Comparison of ENCODE assay signal across 8 mouse cellular contexts in the genomic region with DNA sequence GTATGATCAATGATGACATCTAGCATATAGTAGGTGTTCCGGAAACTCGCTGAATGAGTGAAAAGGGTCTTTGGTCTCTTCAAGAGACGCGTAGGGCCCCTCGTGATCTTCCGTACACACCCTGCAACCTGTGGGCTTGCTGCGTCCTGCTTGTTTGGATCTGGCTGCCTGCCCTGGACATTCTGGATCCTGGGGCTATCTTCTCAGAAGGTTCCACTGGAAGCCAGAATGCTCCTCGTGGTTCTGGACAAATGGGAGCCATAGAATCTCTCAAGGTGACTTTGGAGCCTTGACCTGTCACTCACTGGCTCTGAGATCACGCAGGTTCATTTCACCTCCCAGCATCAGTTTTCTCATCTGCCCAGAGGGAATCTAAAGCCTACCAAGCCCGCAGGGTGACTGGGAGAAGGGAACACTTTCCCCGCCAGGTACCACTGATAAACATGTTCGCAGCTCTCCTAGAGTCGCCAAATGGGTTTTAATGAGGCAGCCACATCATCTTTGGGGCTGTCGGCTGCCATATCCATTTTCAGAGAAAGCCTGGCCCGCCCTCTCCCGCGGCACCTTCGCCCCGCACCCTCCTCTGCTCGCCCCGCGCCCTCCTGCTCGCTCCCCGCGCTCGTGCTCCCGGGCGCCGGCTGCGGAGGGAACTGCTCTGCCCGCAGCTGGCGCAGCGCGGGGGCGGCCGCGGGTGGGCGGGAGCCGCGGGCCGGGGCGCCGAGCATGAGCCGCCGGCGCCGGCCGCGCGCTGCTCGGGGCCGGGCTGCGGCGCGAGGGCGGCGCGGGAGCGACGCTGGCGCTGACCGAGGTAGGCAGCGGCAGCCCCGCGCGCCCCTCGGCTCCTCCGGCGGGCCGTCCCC. TPM values are rescaled to one million over a fixed set of nuclear protein-coding genes. Genes with fewer than 3 reads are reported as not detected.
DNase-seq lines count a peak whose midpoint lies in the region; ATAC-seq and TF ChIP-seq lines count a peak whose summit lies in the region.

TSS of gene Rasgef1a (plus strand) at position 683 of the 860 bp plus-strand sequence.

- H3K4me1 ChIP-seq in kidney, embryonic 16.5 days (ENCODE audit: insufficient read depth, low read length), result 0 out of 2 replicates have a peak, but pooled peaks cover 5% of the 10 kb centered on the region
- peaks cover 4% of the 10 kb centered on the region for H3K4me1 ChIP-seq in hindbrain, embryonic 14.5 days (replicated peaks; ENCODE audit: control insufficient read depth, insufficient read depth, low read length)
- H3K4me1 ChIP-seq in liver, embryonic 14.5 days (replicated peaks; ENCODE audit: control insufficient read depth in 2 of 2, insufficient read depth in 2 of 2, low read length in 1 of 2), result no peaks in the 10 kb centered on the region
- peaks cover 5% of the 10 kb centered on the region for H3K4me1 ChIP-seq in stomach, embryonic 15.5 days

- H3K4me3 ChIP-seq in kidney, embryonic 16.5 days (ENCODE audit: low read length), result peak within 1 kb of the TSS; percentile 50
- peak within 1 kb of the TSS; percentile 54 for H3K4me3 ChIP-seq in hindbrain, embryonic 14.5 days (replicated peaks; ENCODE audit: low read length)
- no peak within 1 kb of the TSS; a peak in 1 of 4 replicates for H3K4me3 ChIP-seq in liver, embryonic 14.5 days (ENCODE audit: insufficient read depth in 1 of 2, low read depth in 2 of 2, low read length in 2 of 2)
- peak within 1 kb of the TSS; percentile 38 for H3K4me3 ChIP-seq in stomach, embryonic 15.5 days (replicated peaks)

- no peaks in the 10 kb centered on the region for H3K9me3 ChIP-seq in kidney, embryonic 16.5 days (ENCODE audit: low read length)
- H3K9me3 ChIP-seq in hindbrain, embryonic 14.5 days (ENCODE audit: control insufficient read depth, low read length), result no peaks in the 10 kb centered on the region
- no peaks in the 10 kb centered on the region for H3K9me3 ChIP-seq in liver, embryonic 14.5 days (ENCODE audit: control insufficient read depth, low read length)
- no peaks in the 10 kb centered on the region for H3K9me3 ChIP-seq in stomach, embryonic 15.5 days

- TF ChIP-seq EP300 in liver, embryonic 14.5 days (IDR thresholded peaks at IDR 0.05; ENCODE audit: low read depth), result no peak

- no peak within 1 kb of the TSS for H3K27ac ChIP-seq in kidney, embryonic 16.5 days (ENCODE audit: low read length)
- H3K27ac ChIP-seq in hindbrain, embryonic 14.5 days, result no peak within 1 kb of the TSS
- no peak within 1 kb of the TSS for H3K27ac ChIP-seq in liver, embryonic 14.5 days
- H3K27ac ChIP-seq in stomach, embryonic 15.5 days, result no peak within 1 kb of the TSS

- peak within 1 kb of the TSS; percentile 80 for H3K4me2 ChIP-seq in kidney, embryonic 16.5 days (replicated peaks; ENCODE audit: low read depth, low read length)
- H3K4me2 ChIP-seq in hindbrain, embryonic 14.5 days (replicated peaks), result peak within 1 kb of the TSS; percentile 79
- H3K4me2 ChIP-seq in liver, embryonic 14.5 days (ENCODE audit: low read depth), result peak within 1 kb of the TSS; percentile 20; the same call in 1 of the 2 replicates
- H3K4me2 ChIP-seq in stomach, embryonic 15.5 days, result peak within 1 kb of the TSS; percentile 83

- TF ChIP-seq CTCF in liver, embryonic 14.5 days (IDR thresholded peaks at IDR 0.05; ENCODE audit: low read depth), result no peak

- H3K27me3 ChIP-seq in kidney, embryonic 16.5 days (ENCODE audit: insufficient read depth, low read length), result peaks cover 43% of the 10 kb centered on the region
- peaks cover 25% of the 10 kb centered on the region for H3K27me3 ChIP-seq in hindbrain, embryonic 14.5 days (ENCODE audit: control insufficient read depth, insufficient read depth, low read length)
- peaks cover 26% of the 10 kb centered on the region for H3K27me3 ChIP-seq in liver, embryonic 14.5 days (ENCODE audit: control insufficient read depth, insufficient read depth, low read length)
- H3K27me3 ChIP-seq in stomach, embryonic 15.5 days (replicated peaks), result peaks cover 36% of the 10 kb centered on the region

- DNase-seq in kidney, postnatal 36 days, result no peak
- DNase-seq in cerebellum, postnatal 10 days, result peak; percentile 60 to 61
- no peak for DNase-seq in hindbrain, embryonic 14.5 days (ENCODE audit: low spot score)
- no peak for DNase-seq in liver, embryonic 14.5 days (ENCODE audit: low read depth in 3 of 3, low spot score in 3 of 3)
- no peak for DNase-seq in kidney, postnatal 10 days

- no peak within 1 kb of the TSS; the same call in 1 of the 2 replicates for H3K9ac ChIP-seq in kidney, embryonic 16.5 days (replicated peaks; ENCODE audit: low read length)
- H3K9ac ChIP-seq in hindbrain, embryonic 14.5 days, result peak within 1 kb of the TSS; percentile 65
- no peak within 1 kb of the TSS for H3K9ac ChIP-seq in liver, embryonic 14.5 days (replicated peaks)
- no peak within 1 kb of the TSS for H3K9ac ChIP-seq in stomach, embryonic 15.5 days

- no peaks in the 10 kb centered on the region for H3K36me3 ChIP-seq in kidney, embryonic 16.5 days (ENCODE audit: insufficient read depth, low read length)
- H3K36me3 ChIP-seq in hindbrain, embryonic 14.5 days (replicated peaks; ENCODE audit: control insufficient read depth, insufficient read depth), result no peaks in the 10 kb centered on the region
- H3K36me3 ChIP-seq in liver, embryonic 14.5 days (replicated peaks; ENCODE audit: control insufficient read depth, insufficient read depth, low read depth), result no peaks in the 10 kb centered on the region
- H3K36me3 ChIP-seq in stomach, embryonic 15.5 days, result no peaks in the 10 kb centered on the region

- ATAC-seq in kidney, embryonic 16.5 days (ENCODE audit: low FRiP score, low TSS enrichment), result peak; percentile 35; the same call in 1 of the 2 replicates
- peak; percentile 54 for ATAC-seq in hindbrain, embryonic 14.5 days (ENCODE audit: low FRiP score)
- ATAC-seq in liver, embryonic 14.5 days (ENCODE audit: insufficient read depth), result no peak
- no peak for ATAC-seq in stomach, embryonic 15.5 days (ENCODE audit: insufficient read depth, low FRiP score, low read depth)
- ATAC-seq in inflammation-experienced regulatory T-cells, adult 6 months, result no peak

- 13% methylated on average over 45 of the region's 70 CpGs for WGBS in kidney, embryonic 16.5 days
- 14% methylated on average over 50 of the region's 70 CpGs for WGBS in hindbrain, embryonic 14.5 days
- WGBS in liver, embryonic 14.5 days (ENCODE audit: insufficient replicate concordance), result 10% methylated on average over 61 of the region's 70 CpGs
- WGBS in stomach, embryonic 15.5 days, result 11% methylated on average over 61 of the region's 70 CpGs

RNA-seq across cellular contexts. Expression of gene Rasgef1a, which starts in this region (rescaled TPM):
- 0.72 and 1.5 TPM in 2 replicates for polyA plus RNA-seq in kidney, embryonic 16.5 days (2015; fragmentation: Nextera tagmentation; extraction: Ambion mirVana)
- 1.5 and 2.3 TPM in 2 replicates for polyA plus RNA-seq in hindbrain, embryonic 14.5 days (2014; fragmentation: Nextera tagmentation; extraction: Ambion mirVana)
- polyA plus RNA-seq in liver, embryonic 14.5 days (2012; rRNA removed), result 0.04 TPM in 2 replicates
- polyA plus RNA-seq in liver, embryonic 14.5 days (2014; fragmentation: Nextera tagmentation; extraction: Ambion mirVana), result not detected in 2 replicates
- polyA plus RNA-seq in stomach, embryonic 15.5 days (2015; fragmentation: Nextera tagmentation; extraction: Ambion mirVana), result 0.44 and 0.49 TPM in 2 replicates
- polyA plus RNA-seq in inflammation-experienced regulatory T-cells, adult 6 months (2017; shearing (Covaris generic)), result 1 to 10 TPM; 4.0 to 4.8 (median 4.6) TPM

Comparison
In these comparisons a context has a peak if more than half of its experiments do, and no peak if none do; other contexts are left out.
1. ATAC-seq: peak in kidney, embryonic 16.5 days (single experiment) and hindbrain, embryonic 14.5 days (single experiment); none in liver, embryonic 14.5 days (single experiment), stomach, embryonic 15.5 days (single experiment) and inflammation-experienced regulatory T-cells, adult 6 months (single experiment).
2. H3K4me2 ChIP-seq: peak in every context shown above with its lines; median percentile 83 in stomach, embryonic 15.5 days; 80 in kidney, embryonic 16.5 days; 79 in hindbrain, embryonic 14.5 days; 20 in liver, embryonic 14.5 days.
3. H3K4me3 ChIP-seq: peak in kidney, embryonic 16.5 days (single experiment), hindbrain, embryonic 14.5 days (single experiment) and stomach, embryonic 15.5 days (single experiment); none in liver, embryonic 14.5 days (0 of 2).
4. DNase-seq: peak in cerebellum, postnatal 10 days (2 of 2); none in kidney, postnatal 36 days (0 of 2), hindbrain, embryonic 14.5 days (single experiment), liver, embryonic 14.5 days (0 of 3) and kidney, postnatal 10 days (single experiment).